Mouse (Mus musculus): Measurements from ENCODE around the gene Rrp15.

Rrp15 gene

DNA sequence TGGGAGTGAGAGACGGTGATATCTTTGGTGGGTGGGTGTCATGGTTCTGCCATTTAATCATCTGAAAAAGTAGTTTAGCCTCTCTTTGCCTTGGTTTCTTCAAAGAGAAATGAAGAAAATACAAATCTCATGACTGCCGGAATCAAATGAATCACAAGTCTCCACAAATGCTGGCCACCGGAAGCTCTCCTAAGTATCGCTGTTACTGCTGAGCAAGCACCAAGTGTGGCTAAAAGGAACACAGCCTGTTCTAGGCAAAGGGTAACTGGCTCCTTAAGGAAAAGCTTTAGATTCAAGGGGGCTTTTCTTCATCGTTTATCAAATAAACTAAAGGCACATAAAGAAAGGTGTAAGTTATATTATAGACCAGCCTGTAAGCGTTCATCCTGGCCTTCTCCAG, 73.9 kb downstream of the Rrp15 start:
- DNase-seq (ENCODE audit: low spot score in 2 of 2), result no peak

DNA sequence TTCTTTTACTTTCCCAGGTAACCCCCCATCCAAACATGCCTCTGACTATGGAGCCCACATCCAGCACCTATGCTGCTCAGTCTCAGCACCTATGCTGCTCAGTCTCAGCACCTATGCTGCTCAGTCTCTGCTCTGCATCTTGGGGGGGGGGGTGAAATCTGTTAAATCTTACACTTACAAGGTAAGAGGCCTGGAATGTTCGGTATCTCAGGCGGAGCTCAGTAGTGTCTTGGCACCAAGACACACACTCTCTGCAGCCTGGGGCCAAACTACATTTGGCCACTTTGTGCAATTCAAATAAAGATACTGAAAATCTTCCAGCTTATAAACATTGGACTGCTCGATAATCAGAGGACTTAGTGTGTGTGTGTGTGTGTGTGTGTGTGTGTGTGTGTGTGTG, 74.5 kb downstream of the Rrp15 start:
- no peak for DNase-seq (ENCODE audit: low spot score in 2 of 2)

DNA sequence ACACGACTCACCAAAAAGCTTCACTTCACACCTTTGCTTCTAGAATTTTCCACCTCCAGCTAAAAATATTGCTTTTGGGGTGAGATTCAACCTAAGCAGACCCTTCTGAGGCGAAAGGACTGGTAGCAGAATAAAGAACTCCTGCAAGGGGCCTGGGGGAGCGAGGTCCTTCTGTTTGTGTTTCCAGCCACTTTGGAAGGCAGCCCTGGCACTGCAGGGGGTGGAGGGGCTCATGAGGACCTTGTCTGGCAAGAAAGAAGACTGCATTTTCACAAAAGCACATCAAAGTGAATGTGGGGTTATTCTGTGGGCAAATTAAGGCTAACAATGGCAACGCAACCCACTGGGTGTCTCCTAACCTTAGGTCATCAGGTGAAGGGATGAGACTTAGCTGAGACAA, 76.0 kb downstream of the Rrp15 start:
- DNase-seq (ENCODE audit: low spot score in 2 of 2), result no peak
